Comparison of ENCODE assay signal across 41 mouse cellular contexts in genomic region chr16:29491031-29491430, GRCm38 (mm10). TPM values are rescaled to one million over a fixed set of nuclear protein-coding genes. Genes with fewer than 3 reads are reported as not detected.
"Had no signal": no experiment of that assay in that cellular context is flagged by ENCODE, and none has a peak within 500 bp of the region (broad histone marks: within the 10 kb centered on the region; RNA-seq: fewer than 3 reads in every experiment).

No protein-coding gene starts in this region.

- ATAC-seq: hindbrain, embryonic 16.5 days; hindbrain, postnatal 0 days; inflammation-experienced regulatory T-cells, adult 6 months; intestine, embryonic 15.5 days; intestine, embryonic 16.5 days; intestine, postnatal 0 days had no signal

- H3K9me3 ChIP-seq: heart, embryonic 10.5 days; heart, embryonic 12.5 days; heart, embryonic 13.5 days; heart, embryonic 15.5 days; hindbrain, embryonic 10.5 days; hindbrain, embryonic 12.5 days; hindbrain, embryonic 13.5 days; hindbrain, embryonic 15.5 days; intestine, embryonic 15.5 days; kidney, embryonic 15.5 days had no signal

- H3K9ac ChIP-seq: heart, embryonic 12.5 days; heart, embryonic 13.5 days; heart, embryonic 15.5 days; hindbrain, embryonic 12.5 days; hindbrain, embryonic 13.5 days; hindbrain, embryonic 14.5 days; hindbrain, embryonic 15.5 days; intestine, embryonic 15.5 days; kidney, embryonic 15.5 days had no signal

- H3K4me2 ChIP-seq: heart, embryonic 11.5 days; heart, embryonic 12.5 days; heart, embryonic 13.5 days; heart, embryonic 15.5 days; hindbrain, embryonic 12.5 days; hindbrain, embryonic 13.5 days; hindbrain, embryonic 14.5 days; hindbrain, embryonic 15.5 days; intestine, embryonic 15.5 days; kidney, embryonic 15.5 days had no signal

- DNase-seq: heart, postnatal 10 days; heart, postnatal 14 days; heart, postnatal 36 days; heart, postnatal 4 days; kidney, adult 11 months; kidney, adult 18-20 months; kidney, adult 2 months; kidney, adult 8-10 months; kidney, adult 9 months; kidney, postnatal 10 days; kidney, postnatal 14 days; kidney, postnatal 25 days; kidney, postnatal 36 days; kidney, postnatal 4 days; layer of hippocampus, adult 9-11 months; layer of hippocampus, postnatal 36 days had no signal

- H3K27me3 ChIP-seq: heart, embryonic 12.5 days; heart, embryonic 13.5 days; heart, embryonic 15.5 days; hindbrain, embryonic 12.5 days; hindbrain, embryonic 13.5 days; hindbrain, embryonic 15.5 days; intestine, embryonic 15.5 days; kidney, embryonic 15.5 days had no signal

- H3K4me3 ChIP-seq: heart, embryonic 10.5 days; heart, embryonic 12.5 days; heart, embryonic 13.5 days; heart, embryonic 15.5 days; hindbrain, embryonic 10.5 days; hindbrain, embryonic 12.5 days; hindbrain, embryonic 13.5 days; hindbrain, embryonic 15.5 days; intestine, embryonic 15.5 days; kidney, embryonic 15.5 days; layer of hippocampus, adult 2 months had no signal

- H3K4me1 ChIP-seq: heart, embryonic 10.5 days; heart, embryonic 12.5 days; heart, embryonic 13.5 days; heart, embryonic 15.5 days; hindbrain, embryonic 10.5 days; hindbrain, embryonic 12.5 days; hindbrain, embryonic 13.5 days; hindbrain, embryonic 15.5 days; intestine, embryonic 15.5 days; kidney, embryonic 15.5 days had no signal

- H3K36me3 ChIP-seq: heart, embryonic 10.5 days; heart, embryonic 12.5 days; heart, embryonic 13.5 days; heart, embryonic 15.5 days; hindbrain, embryonic 10.5 days; hindbrain, embryonic 12.5 days; hindbrain, embryonic 13.5 days; hindbrain, embryonic 15.5 days; intestine, embryonic 15.5 days; kidney, embryonic 15.5 days had no signal

- H3K27ac ChIP-seq: heart, embryonic 10.5 days; heart, embryonic 13.5 days; heart, embryonic 15.5 days; hindbrain, embryonic 10.5 days; hindbrain, embryonic 12.5 days; hindbrain, embryonic 13.5 days; hindbrain, embryonic 14.5 days; hindbrain, embryonic 15.5 days; hindbrain, postnatal 0 days; intestine, embryonic 15.5 days; kidney, embryonic 15.5 days; kidney, postnatal 0 days; layer of hippocampus, adult 2 months had no signal

RNA-seq across cellular contexts. Expression of gene Atp13a4, which starts 53.6 kb away (rescaled TPM):
- total RNA-seq: heart, postnatal 10 days; heart, postnatal 14 days; heart, postnatal 25 days; heart, postnatal 36 days; heart, postnatal 4 days; hematopoietic stem cell, adult 5-6 weeks had no signal
- polyA plus RNA-seq: heart, embryonic 11.5 days; heart, embryonic 13.5 days; heart, embryonic 14.5 days; heart, embryonic 16.5 days; heart, postnatal 0 days; inflammation-experienced regulatory T-cells, adult 6 months; intestine, embryonic 16.5 days; intestine, postnatal 0 days; large intestine, adult 2 months had no signal
